Mouse (Mus musculus): Measurements from ENCODE around the gene Pisd. TPM values are rescaled to one million over a fixed set of nuclear protein-coding genes. Genes with fewer than 3 reads are reported as not detected.

The Pisd gene
- polyA plus RNA-seq, 1 experiment from 2014 or later = 95.9 TPM

- peak; percentile 99 for ATAC-seq (ENCODE audit: low FRiP score, low TSS enrichment)
Measured at GRCm38 (mm10) chr5:32713703-32714467, 71.6 kb downstream of the Pisd start.

GRCm38 (mm10) chr5:32713042-32713702, 72.3 kb downstream of the Pisd start:
- Histone ChIP-seq H3K27me3 (ENCODE audit: insufficient read depth, low read length) (no peaks in the 10 kb centered on the region), H3K9me3 (ENCODE audit: low read length) (no peaks in the 10 kb centered on the region), H3K4me1 (ENCODE audit: insufficient read depth, low read length) (no peaks in the 10 kb centered on the region), H3K4me3 (ENCODE audit: low read length) (peak overlapping the region; percentile 63), H3K27ac (ENCODE audit: low read length) (peak overlapping the region; percentile 92), H3K9ac (replicated peaks; ENCODE audit: low read length) (peak overlapping the region; percentile 71), H3K4me2 (replicated peaks; ENCODE audit: low read depth, low read length) (peak overlapping the region; percentile 68), H3K36me3 (ENCODE audit: insufficient read depth, low read length) (no peaks in the 10 kb centered on the region)
- no peak for ATAC-seq (ENCODE audit: low FRiP score, low TSS enrichment)
- WGBS = 19% methylated on average over 2 of the region's 2 CpGs

More at GRCm38 (mm10) chr5:32713703-32714467, 71.6 kb downstream of the Pisd start:
- H3K4me3 ChIP-seq (ENCODE audit: low read length) = peak overlapping the region; percentile 63
- H3K27ac ChIP-seq (ENCODE audit: low read length) = peak overlapping the region; percentile 92
- H3K9ac ChIP-seq (replicated peaks; ENCODE audit: low read length) = peak overlapping the region; percentile 71
- no peaks in the 10 kb centered on the region for H3K27me3 ChIP-seq (ENCODE audit: insufficient read depth, low read length)
- no peaks in the 10 kb centered on the region for H3K4me1 ChIP-seq (ENCODE audit: insufficient read depth, low read length)
- H3K9me3 ChIP-seq (ENCODE audit: low read length) = no peaks in the 10 kb centered on the region
- WGBS = under 1% methylated on average over 55 of the region's 55 CpGs
- H3K4me2 ChIP-seq (replicated peaks; ENCODE audit: low read depth, low read length) = peak overlapping the region; percentile 68
- no peaks in the 10 kb centered on the region for H3K36me3 ChIP-seq (ENCODE audit: insufficient read depth, low read length)

- ATAC-seq (ENCODE audit: low FRiP score, low TSS enrichment) = no peak
- no peak overlapping the region for H3K4me2 ChIP-seq (replicated peaks; ENCODE audit: low read depth, low read length)
- H3K36me3 ChIP-seq (ENCODE audit: insufficient read depth, low read length) = no peaks in the 10 kb centered on the region
- H3K9me3 ChIP-seq (ENCODE audit: low read length) = no peaks in the 10 kb centered on the region
- no peak overlapping the region for H3K9ac ChIP-seq (replicated peaks; ENCODE audit: low read length)
- 68% methylated on average over 4 of the region's 4 CpGs for WGBS
- no peak overlapping the region for H3K4me3 ChIP-seq (ENCODE audit: low read length)
- H3K27ac ChIP-seq (ENCODE audit: low read length) = no peak overlapping the region
- H3K4me1 ChIP-seq (ENCODE audit: insufficient read depth, low read length) = no peaks in the 10 kb centered on the region
- no peaks in the 10 kb centered on the region for H3K27me3 ChIP-seq (ENCODE audit: insufficient read depth, low read length)
Measured at GRCm38 (mm10) chr5:32712221-32713041, 73.0 kb downstream of the Pisd start.

DNA sequence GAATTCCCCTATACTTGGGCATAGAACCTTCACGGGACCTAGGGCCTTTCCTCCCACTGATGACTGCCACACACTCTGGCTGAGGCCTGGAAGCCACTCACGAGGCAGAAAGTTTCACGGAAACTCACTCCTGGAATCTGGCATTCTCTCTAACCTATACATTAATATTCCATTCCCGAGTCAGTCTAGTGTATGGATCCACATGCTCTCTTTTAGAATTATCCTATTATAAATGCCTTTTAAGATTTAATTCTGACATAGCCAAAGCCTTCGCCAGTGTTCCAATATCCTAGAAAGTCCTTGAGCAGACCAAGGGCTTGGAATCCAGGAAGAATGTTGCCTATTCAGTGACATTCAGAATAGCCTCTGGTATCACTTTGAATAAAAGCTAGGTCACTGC, 74.0 kb downstream of the Pisd start:
- no peak overlapping the region for H3K27ac ChIP-seq (ENCODE audit: low read length)
- no peaks in the 10 kb centered on the region for H3K27me3 ChIP-seq (ENCODE audit: insufficient read depth, low read length)
- no peak overlapping the region for H3K4me3 ChIP-seq (ENCODE audit: low read length)
- H3K36me3 ChIP-seq (ENCODE audit: insufficient read depth, low read length) = no peaks in the 10 kb centered on the region
- no peak overlapping the region for H3K9ac ChIP-seq (replicated peaks; ENCODE audit: low read length)
- H3K9me3 ChIP-seq (ENCODE audit: low read length) = no peaks in the 10 kb centered on the region
- H3K4me2 ChIP-seq (replicated peaks; ENCODE audit: low read depth, low read length) = no peak overlapping the region
- no peaks in the 10 kb centered on the region for H3K4me1 ChIP-seq (ENCODE audit: insufficient read depth, low read length)
- 72% methylated on average over 5 of the region's 5 CpGs for WGBS
- ATAC-seq (ENCODE audit: low FRiP score, low TSS enrichment) = no peak

- no peaks in the 10 kb centered on the region for H3K27me3 ChIP-seq (ENCODE audit: insufficient read depth, low read length)
- no peak overlapping the region for H3K4me3 ChIP-seq (ENCODE audit: low read length)
- H3K4me2 ChIP-seq (replicated peaks; ENCODE audit: low read depth, low read length) = no peak overlapping the region
- no peaks in the 10 kb centered on the region for H3K4me1 ChIP-seq (ENCODE audit: insufficient read depth, low read length)
- no peaks in the 10 kb centered on the region for H3K9me3 ChIP-seq (ENCODE audit: low read length)
- WGBS = 72% methylated on average over 2 of the region's 2 CpGs
- no peak overlapping the region for H3K27ac ChIP-seq (ENCODE audit: low read length)
- no peak for ATAC-seq (ENCODE audit: low FRiP score, low TSS enrichment)
- H3K9ac ChIP-seq (replicated peaks; ENCODE audit: low read length) = no peak overlapping the region
- no peaks in the 10 kb centered on the region for H3K36me3 ChIP-seq (ENCODE audit: insufficient read depth, low read length)
Measured at GRCm38 (mm10) chr5:32706226-32706780, 79.1 kb downstream of the Pisd start.

DNA sequence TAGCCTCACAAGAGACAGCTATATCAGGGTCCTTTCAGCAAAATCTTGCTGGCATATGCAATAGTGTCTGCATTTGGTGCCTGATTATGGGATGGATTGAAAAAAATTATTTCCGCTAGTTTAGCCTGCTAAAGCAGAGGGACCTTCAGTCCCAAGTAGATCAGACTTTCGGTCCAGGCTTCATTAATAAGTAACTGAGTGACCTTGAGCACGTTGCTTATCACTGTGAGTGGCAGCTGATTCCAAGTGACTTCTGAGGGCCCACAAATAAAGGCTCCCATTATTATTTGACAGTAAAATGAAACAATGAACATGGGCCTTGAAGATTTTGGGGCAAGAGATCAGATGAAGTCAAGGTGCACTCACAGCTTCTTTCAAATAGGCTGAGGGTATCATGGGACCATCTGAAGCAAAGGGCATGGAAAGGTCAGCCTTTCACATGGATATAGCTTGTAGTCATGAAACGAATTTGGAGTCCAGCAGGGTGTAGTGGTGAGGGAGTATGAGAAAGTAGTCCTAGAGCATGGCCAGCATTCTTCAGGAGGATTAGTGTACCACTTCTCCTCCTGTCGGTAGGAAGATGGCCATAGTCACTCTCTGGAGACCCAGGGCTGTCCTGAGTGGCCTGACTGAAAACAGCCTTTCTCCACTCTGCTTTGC, 88.1 kb downstream of the Pisd start:
- H3K27ac ChIP-seq (ENCODE audit: low read length) = no peak overlapping the region
- no peaks in the 10 kb centered on the region for H3K9me3 ChIP-seq (ENCODE audit: low read length)
- H3K4me2 ChIP-seq (replicated peaks; ENCODE audit: low read depth, low read length) = no peak overlapping the region
- no peaks in the 10 kb centered on the region for H3K4me1 ChIP-seq (ENCODE audit: insufficient read depth, low read length)
- no peak overlapping the region for H3K9ac ChIP-seq (replicated peaks; ENCODE audit: low read length)
- WGBS = 65% methylated on average over 5 of the region's 5 CpGs
- no peak overlapping the region for H3K4me3 ChIP-seq (ENCODE audit: low read length)
- no peaks in the 10 kb centered on the region for H3K36me3 ChIP-seq (ENCODE audit: insufficient read depth, low read length)
- H3K27me3 ChIP-seq (ENCODE audit: insufficient read depth, low read length) = no peaks in the 10 kb centered on the region
- ATAC-seq (ENCODE audit: low FRiP score, low TSS enrichment) = no peak

DNA sequence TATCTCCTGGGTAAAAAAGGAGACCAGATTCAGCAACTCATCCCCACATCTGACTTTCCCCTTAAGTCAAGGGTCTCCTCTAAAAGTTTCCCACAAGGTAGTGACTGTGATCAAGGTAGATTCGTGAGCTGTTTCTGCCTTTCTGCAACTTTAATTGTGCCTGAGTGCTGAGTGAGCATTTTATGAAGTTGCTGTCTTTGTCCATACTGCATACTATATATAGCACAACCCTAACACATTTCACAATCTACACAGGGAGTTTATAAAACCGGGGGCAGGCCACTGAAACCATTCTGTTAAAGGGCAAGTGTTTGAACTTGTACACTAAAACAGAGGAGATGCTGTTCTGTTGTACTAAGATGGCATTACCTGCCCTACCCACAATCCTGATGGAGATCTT, 92.0 kb downstream of the Pisd start:
- H3K4me1 ChIP-seq (ENCODE audit: insufficient read depth, low read length) = no peaks in the 10 kb centered on the region
- no peak overlapping the region for H3K9ac ChIP-seq (replicated peaks; ENCODE audit: low read length)
- H3K27ac ChIP-seq (ENCODE audit: low read length) = no peak overlapping the region
- H3K4me2 ChIP-seq (replicated peaks; ENCODE audit: low read depth, low read length) = no peak overlapping the region
- H3K27me3 ChIP-seq (ENCODE audit: insufficient read depth, low read length) = no peaks in the 10 kb centered on the region
- no peaks in the 10 kb centered on the region for H3K9me3 ChIP-seq (ENCODE audit: low read length)
- H3K4me3 ChIP-seq (ENCODE audit: low read length) = no peak overlapping the region
- no peak for ATAC-seq (ENCODE audit: low FRiP score, low TSS enrichment)
- H3K36me3 ChIP-seq (ENCODE audit: insufficient read depth, low read length) = no peaks in the 10 kb centered on the region
- 56% methylated on average over 2 of the region's 2 CpGs for WGBS
